Mouse (Mus musculus) bone marrow, adult 2 months (tissue): ENCODE measurements around the gene Gm49396.

ENCODE experiments used
- CTCF ChIP-seq: fragments of 200-500 bp; IDR thresholded peaks from 2 replicates; pipeline ENCODE4 v1.5.1; 2011; ENCODE audit warnings: low read length, control low read depth; ENCODE audit not compliant: control insufficient read depth, insufficient read depth
- POLR2A ChIP-seq: fragments of 200-500 bp; IDR thresholded peaks from 2 replicates; pipeline ENCODE4 v1.6.1; 2011; ENCODE audit warnings: low read depth, mild to moderate bottlenecking, control low read depth, low read length, borderline replicate concordance; ENCODE audit not compliant: control insufficient read depth

DNA sequence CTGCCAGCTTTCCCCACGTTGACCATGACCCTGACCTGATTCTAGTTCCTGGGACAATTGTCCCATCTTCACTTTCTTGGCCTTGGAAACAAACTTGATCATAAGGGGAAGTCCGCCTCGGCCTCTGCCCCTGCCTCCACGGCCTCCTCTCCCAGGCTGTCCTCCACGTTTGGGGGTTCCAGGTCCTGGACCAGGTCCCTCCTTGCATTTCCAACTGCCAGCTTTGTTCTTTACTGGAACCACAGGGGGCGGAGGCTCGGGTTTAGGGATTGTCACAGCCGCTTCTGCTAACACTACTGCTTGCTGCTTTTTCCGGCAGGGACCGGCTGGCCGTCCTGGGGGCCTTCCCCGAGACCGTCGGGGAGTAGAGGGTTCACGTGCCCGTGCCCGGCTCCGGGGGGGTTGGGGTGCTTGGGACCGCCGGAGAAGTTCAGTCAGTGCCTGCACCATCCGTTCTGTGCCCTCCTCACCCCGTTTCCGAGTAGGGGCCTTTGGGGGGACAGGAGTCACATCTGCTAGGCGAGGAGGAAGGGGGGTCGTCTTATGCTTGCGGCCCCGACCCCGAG, 23.4 kb downstream of the Gm49396 start:
- TF ChIP-seq CTCF (no peak), POLR2A (no peak)
